Mouse (Mus musculus) stomach, postnatal 0 days (tissue): ENCODE results near the gene Abtb2.

ENCODE experiments used
- CTCF ChIP-seq: IDR thresholded peaks from 2 replicates; pipeline ENCODE4 v1.5.1; 2016; ENCODE audit warnings: antibody characterized with exemption, low read depth, mild to moderate bottlenecking, moderate library complexity
- EP300 ChIP-seq: optimal IDR thresholded peaks from 2 replicates; pipeline ENCODE3; 2016; ENCODE audit warnings: antibody characterized with exemption

DNA sequence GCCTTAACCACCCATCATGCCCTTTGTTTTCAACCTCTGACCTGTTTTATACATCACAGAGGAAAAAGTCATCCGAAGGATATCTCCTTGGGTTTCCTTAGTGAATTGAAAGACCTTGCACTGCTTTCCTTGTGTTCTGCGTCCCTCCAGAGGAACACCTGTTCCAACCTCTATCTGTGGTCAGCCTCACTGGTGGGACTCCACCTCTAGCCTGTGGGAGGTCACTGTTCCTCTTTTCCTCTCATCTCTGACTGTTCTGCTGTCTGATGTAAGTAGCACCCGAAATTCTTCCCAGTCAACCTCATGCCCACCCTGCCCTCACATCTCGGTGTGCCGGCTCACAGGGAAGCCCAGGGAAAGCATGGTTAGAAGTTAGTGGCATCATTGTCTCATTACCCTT, 48.9 kb downstream of the Abtb2 start:
- TF ChIP-seq CTCF (no peak), EP300 (no peak)
